Mouse (Mus musculus) CD4-positive, CD25-positive, alpha-beta regulatory T cell, adult 4 months (primary cell): Measurements from ENCODE around the gene Dph3. TPM values are rescaled to one million over a fixed set of nuclear protein-coding genes. Genes with fewer than 3 reads are reported as not detected.

Experiments
- polyA plus RNA-seq, 2 experiments: library from polyadenylated mRNA; unstranded; fragments of 100-300 nt; shearing (Covaris generic); gene quantifications; one replicate each; pipeline ENCODE4 v1.2.1; 2017

Gene Dph3
- polyA plus RNA-seq, 2 experiments from 2014 or later, result 55.6 to 63.5 TPM

Other genes with a start within 250 kb of the Dph3 start
- not detected for gene Galnt15, start 56.7 kb downstream of the Dph3 start, polyA plus RNA-seq
- gene Oxnad1, start 355 bp downstream of the Dph3 start, polyA plus RNA-seq, result 10 to 100 TPM; 14.8 to 25.3 TPM
- gene Msmb, start 56.3 kb upstream of the Dph3 start, polyA plus RNA-seq, result not detected
- 10 to 100 TPM; 92.5 to 95.7 TPM for gene Ncoa4, start 74.1 kb upstream of the Dph3 start, polyA plus RNA-seq
- 100 to 1,000 TPM; 117 to 118 TPM for gene Timm23, start 116.2 kb upstream of the Dph3 start, polyA plus RNA-seq
- 10 to 100 TPM; 18.5 to 21.5 TPM for gene Parg, start 116.2 kb upstream of the Dph3 start, polyA plus RNA-seq
- not detected for gene Ogdhl, start 236.3 kb upstream of the Dph3 start, polyA plus RNA-seq